Mouse (Mus musculus) intestine, postnatal 0 days (tissue): ENCODE measurements at regions not wholly inside any gene's neighbourhood (a gene's known extent, or its start where the extent isn't known, plus 50 kb on each side); places are given as distances from the start of the nearest gene placed in this dataset.

ENCODE experiments used
- ATAC-seq: fragments of 200-750 bp; cut with Nextera tagmentation; 2 replicates; pipeline ENCODE4 v1.8.0; 2017; ENCODE audit warnings: mild to moderate bottlenecking, moderate TSS enrichment, moderate library complexity
- H3K27ac ChIP-seq: fragments of 300-500 bp; sonication (generic); 2 replicates; pipeline ENCODE4 v1.5.1; 2014; ENCODE audit warnings: mild to moderate bottlenecking, low read depth, low read length, moderate library complexity
- H3K27me3 ChIP-seq: fragments of 300-500 bp; sonication (generic); replicated peaks from 2 replicates; pipeline ENCODE4 v1.6.1; 2014; ENCODE audit warnings: low read length, mixed read lengths; ENCODE audit not compliant: control insufficient read depth, insufficient read depth
- H3K36me3 ChIP-seq: fragments of 300-500 bp; sonication (generic); 2 replicates; pipeline ENCODE4 v1.6.1; 2014; ENCODE audit warnings: mild to moderate bottlenecking, moderate library complexity; ENCODE audit not compliant: control insufficient read depth, insufficient read depth
- H3K4me1 ChIP-seq: fragments of 300-500 bp; sonication (generic); replicated peaks from 2 replicates; pipeline ENCODE4 v1.6.1; 2014; ENCODE audit warnings: antibody characterized with exemption, low read length, mixed read lengths; ENCODE audit not compliant: control insufficient read depth, insufficient read depth
- H3K4me2 ChIP-seq: fragments of 300-500 bp; sonication (generic); replicated peaks from 2 replicates; pipeline ENCODE4 v1.6.1; 2014; ENCODE audit warnings: low read depth, mild to moderate bottlenecking, moderate library complexity
- H3K4me3 ChIP-seq: fragments of 300-500 bp; sonication (generic); 2 replicates; pipeline ENCODE4 v1.5.1; 2014; ENCODE audit warnings: low read depth, low read length
- H3K9ac ChIP-seq: fragments of 300-500 bp; sonication (generic); 2 replicates; pipeline ENCODE4 v1.6.1; 2014; ENCODE audit warnings: mild to moderate bottlenecking, low read depth, low read length
- H3K9me3 ChIP-seq: fragments of 300-500 bp; sonication (generic); 2 replicates; pipeline ENCODE4 v1.6.1; 2016; ENCODE audit warnings: mixed run types; ENCODE audit not compliant: control insufficient read depth
- CTCF ChIP-seq: sonication (generic); IDR thresholded peaks from 2 replicates; pipeline ENCODE4 v1.5.1; 2016; ENCODE audit warnings: low read depth, mild to moderate bottlenecking, control low read depth, antibody characterized with exemption, moderate library complexity
- WGBS: fragments of 180-500 bp; shearing (Covaris S2); extraction: QIAGEN DNeasy Blood & Tissue Kit; methylation state at CpG from one replicate; pipeline ENCODE4 v1.1.7; 2014; 5-methylcytosine and 5-hydroxymethylcytosine counted together

- no peaks in the 10 kb centered on the region for H3K9me3 ChIP-seq
- no peak overlapping the region for H3K4me2 ChIP-seq
- no peak overlapping the region for H3K4me3 ChIP-seq
- no peak for ATAC-seq
- H3K36me3 ChIP-seq: no peaks in the 10 kb centered on the region
- H3K27ac ChIP-seq: no peak overlapping the region
- 66% methylated on average over 12 of the region's 12 CpGs for WGBS
- TF ChIP-seq CTCF: no peak
- no peak overlapping the region for H3K9ac ChIP-seq
- 0 out of 2 replicates have a peak, but pooled peaks cover 10% of the 10 kb centered on the region for H3K27me3 ChIP-seq
- no peaks in the 10 kb centered on the region for H3K4me1 ChIP-seq
These were observed 312.5 kb upstream of the Mgmt start for GRCm38 (mm10) chr7:136581896-136582295.

DNA sequence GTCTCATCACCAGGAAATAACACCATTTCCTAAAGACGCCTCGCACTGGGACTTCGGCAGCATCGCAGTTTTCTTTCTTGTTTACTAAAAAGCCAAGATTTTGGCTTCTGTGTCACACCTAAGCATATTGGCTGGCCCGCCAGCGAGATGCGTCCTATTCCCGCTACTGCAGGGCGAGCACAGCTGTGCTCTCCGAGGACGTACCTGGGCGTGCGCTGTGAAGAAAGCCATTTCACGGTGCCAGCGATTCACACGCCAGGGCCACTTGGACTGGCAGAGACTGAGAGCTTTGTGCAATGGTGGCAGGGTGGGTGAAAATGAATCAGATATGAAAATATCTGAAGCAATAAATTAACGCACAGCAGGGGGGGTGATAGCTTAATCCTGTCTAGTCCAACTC, 310.1 kb upstream of the Mgmt start:
- Histone ChIP-seq H3K4me3 (no peak overlapping the region), H3K27ac (no peak overlapping the region), H3K27me3 (0 out of 2 replicates have a peak, but pooled peaks cover 10% of the 10 kb centered on the region), H3K4me1 (no peaks in the 10 kb centered on the region), H3K9ac (no peak overlapping the region), H3K36me3 (no peaks in the 10 kb centered on the region), H3K9me3 (no peaks in the 10 kb centered on the region), H3K4me2 (no peak overlapping the region)
- WGBS: 64% methylated on average over 17 of the region's 17 CpGs
- no peak for TF ChIP-seq CTCF
- no peak for ATAC-seq

- H3K9me3 ChIP-seq: no peaks in the 10 kb centered on the region
- H3K36me3 ChIP-seq: no peaks in the 10 kb centered on the region
- H3K27me3 ChIP-seq: 0 out of 2 replicates have a peak, but pooled peaks cover 6% of the 10 kb centered on the region
- no peak for TF ChIP-seq CTCF
- no peak for ATAC-seq
- H3K4me2 ChIP-seq: no peak overlapping the region
- H3K4me1 ChIP-seq: no peaks in the 10 kb centered on the region
- 74% methylated on average over 6 of the region's 6 CpGs for WGBS
- H3K4me3 ChIP-seq: no peak overlapping the region
- H3K27ac ChIP-seq: no peak overlapping the region
- no peak overlapping the region for H3K9ac ChIP-seq
These were observed 305.9 kb upstream of the Mgmt start for GRCm38 (mm10) chr7:136588491-136588890.

GRCm38 (mm10) chr7:136590947-136591346, 303.5 kb upstream of the Mgmt start:
- peak; percentile 31 for TF ChIP-seq CTCF
- H3K9me3 ChIP-seq: no peaks in the 10 kb centered on the region
- no peak overlapping the region for H3K4me3 ChIP-seq
- no peak overlapping the region for H3K27ac ChIP-seq
- no peaks in the 10 kb centered on the region for H3K36me3 ChIP-seq
- no peaks in the 10 kb centered on the region for H3K4me1 ChIP-seq
- H3K9ac ChIP-seq: no peak overlapping the region
- no peak for ATAC-seq
- H3K4me2 ChIP-seq: no peak overlapping the region
- H3K27me3 ChIP-seq: no peaks in the 10 kb centered on the region

DNA sequence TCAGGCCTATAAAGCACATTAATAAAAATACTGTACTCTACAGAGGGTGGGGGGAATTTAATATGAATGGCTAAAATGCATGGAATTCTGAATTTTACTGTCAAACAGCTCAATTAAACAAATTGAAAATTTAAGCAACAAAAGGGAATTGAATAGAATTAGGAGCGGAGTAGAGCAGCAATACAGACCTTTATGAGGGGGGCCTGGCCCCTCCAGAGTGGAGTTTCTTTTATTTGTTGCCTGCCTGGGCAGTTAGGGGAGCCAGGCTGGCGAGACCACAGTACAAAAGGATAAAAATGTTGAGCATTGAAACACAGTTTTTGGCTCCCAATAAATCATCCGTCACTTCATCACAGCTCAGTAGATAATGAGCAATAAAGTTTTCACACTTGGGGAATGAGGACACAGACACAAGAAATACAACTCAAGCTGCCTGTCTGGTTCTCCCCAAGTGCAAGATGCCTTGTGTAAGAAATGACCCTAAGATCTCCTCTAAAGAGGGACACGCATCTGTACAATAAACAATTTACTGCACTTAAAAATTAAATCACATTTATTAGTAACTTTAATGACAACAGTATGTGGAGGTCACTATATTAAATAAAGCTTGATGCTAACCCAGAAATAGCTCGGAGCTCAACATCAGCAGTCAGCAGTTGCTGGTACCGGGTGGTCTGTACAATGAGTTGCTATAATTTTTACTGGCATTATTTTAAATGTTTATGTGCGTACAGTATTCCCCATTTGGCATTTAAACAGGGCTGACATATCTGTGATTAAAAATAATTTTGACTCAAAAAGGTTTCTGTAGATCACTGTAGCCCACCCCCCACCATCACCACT, 286.9 kb upstream of the Mgmt start:
- Histone ChIP-seq H3K27me3 (no peaks in the 10 kb centered on the region), H3K4me2 (no peak overlapping the region), H3K9ac (no peak overlapping the region), H3K4me3 (no peak overlapping the region), H3K27ac (no peak overlapping the region), H3K4me1 (no peaks in the 10 kb centered on the region), H3K36me3 (no peaks in the 10 kb centered on the region), H3K9me3 (no peaks in the 10 kb centered on the region)
- no peak for TF ChIP-seq CTCF
- 61% methylated on average over 7 of the region's 7 CpGs for WGBS
- ATAC-seq: no peak

DNA sequence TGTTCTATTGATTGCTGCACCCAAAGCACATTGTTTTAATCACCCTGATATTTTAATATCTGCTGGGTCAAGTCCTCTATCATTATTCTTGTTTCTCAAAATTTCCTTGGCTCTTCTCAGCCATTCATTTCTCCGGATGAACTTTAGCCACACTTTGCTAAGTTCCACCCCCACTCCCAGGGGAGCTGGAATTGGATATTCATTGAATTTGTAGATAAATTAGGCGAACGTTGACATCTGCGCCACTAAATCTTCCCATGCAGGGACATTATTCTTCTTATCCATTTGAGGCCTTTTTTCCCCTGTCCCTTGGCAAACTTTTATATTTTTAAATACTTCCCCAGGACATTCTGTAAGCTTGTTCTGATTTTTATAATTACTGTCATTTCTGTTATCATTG, 280.9 kb upstream of the Mgmt start:
- Histone ChIP-seq H3K4me3 (no peak overlapping the region), H3K4me2 (no peak overlapping the region), H3K4me1 (no peaks in the 10 kb centered on the region), H3K27me3 (no peaks in the 10 kb centered on the region), H3K9ac (no peak overlapping the region), H3K27ac (no peak overlapping the region), H3K9me3 (no peaks in the 10 kb centered on the region), H3K36me3 (no peaks in the 10 kb centered on the region)
- no peak for TF ChIP-seq CTCF
- ATAC-seq: no peak
- WGBS: 75% methylated on average over 4 of the region's 4 CpGs

GRCm38 (mm10) chr7:136624496-136624895, 269.9 kb upstream of the Mgmt start:
- Histone ChIP-seq H3K9me3 (no peaks in the 10 kb centered on the region), H3K4me1 (no peaks in the 10 kb centered on the region), H3K36me3 (no peaks in the 10 kb centered on the region), H3K27ac (no peak overlapping the region), H3K4me2 (no peak overlapping the region), H3K27me3 (no peaks in the 10 kb centered on the region), H3K4me3 (no peak overlapping the region), H3K9ac (no peak overlapping the region)
- no peak for ATAC-seq
- WGBS: 65% methylated on average over 4 of the region's 4 CpGs
- TF ChIP-seq CTCF: no peak
